Mouse (Mus musculus) stomach, embryonic 16.5 days (tissue): ENCODE data around the gene Pip5kl1. TPM values are rescaled to one million over a fixed set of nuclear protein-coding genes. Genes with fewer than 3 reads are reported as not detected.

Source experiments
- ATAC-seq: fragments of 200-750 bp; cut with Nextera tagmentation; 2 replicates; pipeline ENCODE4 v1.8.0; 2017; ENCODE audit warnings: moderate number of reproducible peaks, moderate TSS enrichment; ENCODE audit not compliant: insufficient read depth, low FRiP score
- H3K27ac ChIP-seq: fragments of 300-500 bp; sonication (generic); 2 replicates; pipeline ENCODE4 v1.5.1; 2014; ENCODE audit warnings: low read length
- H3K27me3 ChIP-seq: fragments of 300-500 bp; sonication (generic); 2 replicates; pipeline ENCODE4 v1.6.1; 2014; ENCODE audit warnings: low read length, control low read depth, mixed read lengths; ENCODE audit not compliant: control insufficient read depth, insufficient read depth
- H3K36me3 ChIP-seq: fragments of 300-500 bp; sonication (generic); 2 replicates; pipeline ENCODE4 v1.6.1; 2014; ENCODE audit warnings: low read length; ENCODE audit not compliant: control insufficient read depth, insufficient read depth
- H3K4me1 ChIP-seq: fragments of 300-500 bp; sonication (generic); 2 replicates; pipeline ENCODE4 v1.6.1; 2014; ENCODE audit warnings: low read length, control low read depth, mixed read lengths; ENCODE audit not compliant: control insufficient read depth, insufficient read depth
- H3K4me2 ChIP-seq: fragments of 300-500 bp; sonication (generic); 2 replicates; pipeline ENCODE4 v1.6.1; 2014; ENCODE audit warnings: low read depth, low read length, mixed read lengths
- H3K4me3 ChIP-seq: fragments of 300-500 bp; sonication (generic); replicated peaks from 2 replicates; pipeline ENCODE4 v1.5.1; 2014; ENCODE audit warnings: mild to moderate bottlenecking, low read length
- H3K9ac ChIP-seq: fragments of 300-500 bp; sonication (generic); 2 replicates; pipeline ENCODE4 v1.6.1; 2014; ENCODE audit warnings: low read length
- H3K9me3 ChIP-seq: fragments of 300-500 bp; sonication (generic); replicated peaks from 2 replicates; pipeline ENCODE4 v1.6.1; 2016; ENCODE audit warnings: low read length, control low read depth; ENCODE audit not compliant: control insufficient read depth
- WGBS: fragments of 180-500 bp; shearing (Covaris S2); extraction: QIAGEN DNeasy Blood & Tissue Kit; methylation state at CpG from one replicate; pipeline ENCODE4 v1.1.7; 2014; 5-methylcytosine and 5-hydroxymethylcytosine counted together
- polyA plus RNA-seq: library from polyadenylated mRNA; unstranded; fragments of >200 nt; fragmentation: Nextera tagmentation; extraction: Ambion mirVana; gene quantifications from 2 replicates; pipeline ENCODE4 v1.2.1, GENCODE M21; 2015

Gene Pip5kl1
- polyA plus RNA-seq, 1 experiment from 2014 or later = 0.56 TPM

GRCm38 (mm10) chr2:32587731-32588321, 13.2 kb downstream of the Pip5kl1 start:
- peaks cover 18% of the 10 kb centered on the region for H3K4me1 ChIP-seq
- H3K9ac ChIP-seq = peak overlapping the region; percentile 79
- no peak for ATAC-seq
- H3K9me3 ChIP-seq = no peaks in the 10 kb centered on the region
- H3K27ac ChIP-seq = peak overlapping the region; percentile 76
- peak overlapping the region; percentile 71 for H3K4me2 ChIP-seq
- peak overlapping the region; percentile 64 for H3K4me3 ChIP-seq
- 27% methylated on average over 9 of the region's 9 CpGs for WGBS
- no peaks in the 10 kb centered on the region for H3K36me3 ChIP-seq
- H3K27me3 ChIP-seq = no peaks in the 10 kb centered on the region

- Histone ChIP-seq H3K4me1 (peaks cover 13% of the 10 kb centered on the region), H3K4me3 (no peak overlapping the region), H3K27me3 (no peaks in the 10 kb centered on the region), H3K27ac (no peak overlapping the region), H3K36me3 (no peaks in the 10 kb centered on the region), H3K9ac (no peak overlapping the region), H3K9me3 (no peaks in the 10 kb centered on the region), H3K4me2 (no peak overlapping the region)
- no peak for ATAC-seq
- WGBS = 60% methylated on average over 11 of the region's 11 CpGs
Observed at GRCm38 (mm10) chr2:32589213-32589795, 14.7 kb downstream of the Pip5kl1 start.

- H3K36me3 ChIP-seq = no peaks in the 10 kb centered on the region
- no peak overlapping the region for H3K27ac ChIP-seq
- no peak overlapping the region for H3K4me3 ChIP-seq
- H3K9me3 ChIP-seq = no peaks in the 10 kb centered on the region
- H3K9ac ChIP-seq = 0 out of 2 replicates have a peak overlapping the region, but pooled peaks have one; percentile 15
- no peaks in the 10 kb centered on the region for H3K27me3 ChIP-seq
- H3K4me2 ChIP-seq = no peak overlapping the region
- 70% methylated on average over 10 of the region's 10 CpGs for WGBS
- ATAC-seq = no peak
- H3K4me1 ChIP-seq = peaks cover 13% of the 10 kb centered on the region
Observed at GRCm38 (mm10) chr2:32590224-32590623, 15.6 kb downstream of the Pip5kl1 start.

DNA sequence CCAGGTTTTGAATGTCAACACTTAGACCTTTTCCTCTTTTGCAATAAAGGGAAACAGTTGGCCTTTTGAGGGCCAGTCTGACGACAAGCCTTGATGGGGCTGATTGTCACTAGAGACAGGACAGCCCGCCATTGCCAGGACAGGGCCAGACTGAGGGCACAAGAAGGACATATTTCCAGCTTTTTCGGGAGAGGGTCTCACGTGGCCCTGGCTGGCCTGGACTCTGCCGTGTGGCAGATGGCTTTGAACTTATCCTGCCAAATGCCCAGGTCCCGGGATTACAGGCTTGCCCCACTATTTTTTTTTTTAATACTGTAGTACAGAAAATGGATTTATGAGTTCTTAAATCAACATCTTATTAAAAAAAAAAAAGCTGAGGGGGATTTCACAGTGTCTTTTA, 16.7 kb downstream of the Pip5kl1 start:
- 74% methylated on average over 6 of the region's 6 CpGs for WGBS
- H3K36me3 ChIP-seq = no peaks in the 10 kb centered on the region
- no peak for ATAC-seq

DNA sequence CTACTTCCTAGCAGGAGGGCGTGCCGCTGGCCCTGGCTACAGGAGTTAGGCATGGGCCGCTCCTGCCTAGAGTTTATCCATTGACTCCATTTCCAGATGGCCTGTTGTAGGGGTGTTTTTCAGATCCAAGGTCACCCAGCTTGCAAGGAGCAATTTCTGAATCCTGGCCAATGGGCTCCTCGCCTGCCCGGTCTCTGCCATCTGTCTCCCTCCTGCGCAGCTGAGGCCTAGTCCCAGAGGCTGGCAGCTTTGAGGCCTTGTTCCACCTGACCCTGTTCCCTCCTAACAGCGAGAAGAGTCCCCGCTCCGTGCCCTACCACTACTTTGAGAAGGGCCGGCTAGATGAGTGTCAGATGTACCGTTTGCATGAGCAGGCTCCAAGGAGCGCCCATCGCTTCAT, 22.1 kb downstream of the Pip5kl1 start:
- Histone ChIP-seq H3K36me3 (no peaks in the 10 kb centered on the region), H3K4me1 (peaks cover 6% of the 10 kb centered on the region), H3K4me2 (no peak overlapping the region), H3K27me3 (no peaks in the 10 kb centered on the region), H3K9me3 (no peaks in the 10 kb centered on the region), H3K27ac (no peak overlapping the region), H3K4me3 (no peak overlapping the region), H3K9ac (no peak overlapping the region)
- no peak for ATAC-seq
- WGBS = 93% methylated on average over 13 of the region's 13 CpGs

More for the DNA sequence above, 16.7 kb downstream of the Pip5kl1 start:
- H3K4me1 ChIP-seq = peaks cover 13% of the 10 kb centered on the region
- no peaks in the 10 kb centered on the region for H3K9me3 ChIP-seq
- no peaks in the 10 kb centered on the region for H3K27me3 ChIP-seq
- no peak overlapping the region for H3K4me3 ChIP-seq
- no peak overlapping the region for H3K27ac ChIP-seq
- H3K9ac ChIP-seq = no peak overlapping the region
- no peak overlapping the region for H3K4me2 ChIP-seq

DNA sequence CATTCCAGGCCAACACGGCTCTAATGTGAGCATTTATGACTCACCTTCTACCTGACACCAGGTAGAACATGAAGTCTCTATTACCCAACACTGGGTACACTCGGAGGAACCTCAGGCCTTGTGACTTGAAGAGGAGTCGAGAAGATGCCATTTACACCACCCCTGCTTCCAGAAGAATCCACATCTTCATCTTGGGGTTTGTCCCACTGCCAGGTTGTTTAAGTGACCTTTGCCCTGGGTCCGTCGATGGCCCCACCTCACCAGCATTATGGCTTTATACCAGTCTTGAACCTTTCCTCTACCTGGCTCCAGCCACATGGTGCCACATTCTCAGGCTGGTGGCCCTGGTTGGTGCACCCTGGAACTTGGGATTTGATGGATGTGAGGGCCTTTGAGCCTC, 22.7 kb downstream of the Pip5kl1 start:
- WGBS = 81% methylated on average over 5 of the region's 5 CpGs
- Histone ChIP-seq H3K27ac (no peak overlapping the region), H3K4me2 (no peak overlapping the region), H3K9me3 (no peaks in the 10 kb centered on the region), H3K4me3 (no peak overlapping the region), H3K4me1 (peaks cover 9% of the 10 kb centered on the region), H3K36me3 (no peaks in the 10 kb centered on the region), H3K9ac (no peak overlapping the region), H3K27me3 (no peaks in the 10 kb centered on the region)
- no peak for ATAC-seq

GRCm38 (mm10) chr2:32597699-32598098, 23.1 kb downstream of the Pip5kl1 start:
- Histone ChIP-seq H3K4me1 (peaks cover 9% of the 10 kb centered on the region), H3K27ac (no peak overlapping the region), H3K36me3 (no peaks in the 10 kb centered on the region), H3K9ac (no peak overlapping the region), H3K4me2 (no peak overlapping the region), H3K27me3 (no peaks in the 10 kb centered on the region), H3K9me3 (no peaks in the 10 kb centered on the region), H3K4me3 (no peak overlapping the region)
- 84% methylated on average over 5 of the region's 5 CpGs for WGBS
- ATAC-seq = no peak

DNA sequence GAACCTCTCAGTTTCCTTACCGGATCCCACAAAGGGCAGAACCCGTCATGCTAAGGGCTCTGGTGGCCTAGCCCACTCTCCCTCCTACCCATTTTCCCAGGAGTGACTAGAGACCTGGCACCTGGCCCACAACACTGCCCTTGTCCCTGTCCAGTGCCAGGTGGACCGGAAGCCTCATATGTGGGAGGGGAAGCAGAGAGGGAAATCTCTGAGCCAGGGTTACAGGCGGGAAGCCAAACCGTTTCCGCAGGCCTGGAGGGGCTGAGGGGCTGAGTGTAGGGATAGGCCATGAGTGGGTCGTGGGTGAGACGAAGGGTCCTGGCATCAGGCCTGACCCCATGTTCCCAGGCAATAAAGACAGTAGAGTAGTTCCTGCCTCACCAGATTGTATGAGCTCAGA, 23.9 kb downstream of the Pip5kl1 start:
- Histone ChIP-seq H3K4me2 (no peak overlapping the region), H3K9me3 (no peaks in the 10 kb centered on the region), H3K36me3 (no peaks in the 10 kb centered on the region), H3K27me3 (no peaks in the 10 kb centered on the region), H3K4me3 (no peak overlapping the region), H3K4me1 (peaks cover 9% of the 10 kb centered on the region), H3K27ac (no peak overlapping the region), H3K9ac (no peak overlapping the region)
- no peak for ATAC-seq
- WGBS = 84% methylated on average over 8 of the region's 8 CpGs

DNA sequence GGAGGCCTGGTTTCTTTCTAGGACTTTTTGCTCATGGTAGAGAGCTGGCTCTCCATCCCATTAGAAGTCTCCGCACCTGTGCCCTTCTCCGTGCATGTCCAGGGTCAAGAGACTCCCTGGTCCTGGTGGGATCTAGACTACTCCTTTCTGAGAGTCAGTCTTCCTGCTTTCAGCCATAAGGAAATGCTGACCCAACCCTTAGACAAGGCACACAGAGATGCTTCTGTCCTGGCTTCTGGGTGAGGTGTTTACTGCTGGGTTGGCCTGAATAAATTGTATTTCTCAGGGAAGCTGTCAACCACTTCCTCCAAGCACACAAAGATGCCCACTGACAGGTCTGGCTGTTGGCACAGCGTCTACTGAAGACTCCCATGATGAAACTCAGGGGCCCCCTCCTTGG, 24.8 kb downstream of the Pip5kl1 start, which contains the start of gene St6galnac6:
Gene St6galnac6 (plus strand): TSS at position 301 of the 400 bp plus-strand sequence.
- 83% methylated on average over 3 of the region's 3 CpGs for WGBS

More for the DNA sequence above, 24.8 kb downstream of the Pip5kl1 start, which contains the start of gene St6galnac6:
- H3K27me3 ChIP-seq = no peaks in the 10 kb centered on the region
- H3K4me1 ChIP-seq = peaks cover 9% of the 10 kb centered on the region
- no peaks in the 10 kb centered on the region for H3K36me3 ChIP-seq
- no peak within 1 kb of the TSS for H3K9ac ChIP-seq
- H3K4me2 ChIP-seq = no peak within 1 kb of the TSS
- H3K27ac ChIP-seq = no peak within 1 kb of the TSS
- no peak within 1 kb of the TSS for H3K4me3 ChIP-seq
- no peaks in the 10 kb centered on the region for H3K9me3 ChIP-seq
- ATAC-seq = no peak
